ENCODE assay signal across 8 mouse cellular contexts in the genomic region with DNA sequence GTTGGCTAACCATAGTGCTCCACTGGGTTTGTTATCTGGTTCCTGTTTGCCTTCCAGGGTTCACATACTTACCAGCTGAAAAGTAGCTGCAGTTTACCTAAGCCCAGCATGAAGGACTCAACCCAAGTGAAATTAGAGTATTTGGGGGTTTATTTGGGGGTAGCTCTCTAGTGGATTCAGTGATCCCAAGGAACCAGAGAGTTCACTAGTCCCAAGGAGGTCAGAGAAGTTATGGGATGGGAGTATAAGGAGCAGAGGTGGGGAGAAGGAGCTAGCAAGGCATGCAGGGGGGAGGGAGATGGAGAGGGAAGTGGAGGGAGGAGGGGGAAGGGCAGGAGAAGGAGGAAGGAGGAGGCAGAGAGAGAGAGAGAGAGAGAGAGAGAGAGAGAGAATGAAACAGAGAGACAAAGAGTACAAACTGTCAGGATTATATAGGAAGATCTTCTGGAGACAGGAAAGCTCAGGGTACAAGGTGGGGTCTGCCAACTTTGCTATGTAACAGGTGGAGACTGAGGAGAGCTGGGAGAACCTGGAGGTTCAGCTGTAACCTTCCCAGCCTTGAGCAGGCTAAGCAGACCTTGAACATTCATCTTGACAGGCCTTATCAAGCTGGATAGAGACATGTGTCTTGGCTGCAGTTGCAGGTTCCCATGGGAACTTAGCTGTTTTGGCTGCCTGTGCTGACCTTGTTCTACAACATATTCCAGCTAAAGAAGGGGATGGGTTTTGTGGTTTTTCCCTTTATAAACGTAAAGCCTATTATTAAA. TPM values are rescaled to one million over a fixed set of nuclear protein-coding genes. Genes with fewer than 3 reads are reported as not detected.
A peak's percentile ranks its signal among the peaks of the same experiment; 100 is the strongest.
DNase-seq lines count a peak whose midpoint lies in the region; ATAC-seq and TF ChIP-seq lines count a peak whose summit lies in the region.

No protein-coding gene starts in this region.

- peaks cover 10% of the 10 kb centered on the region; the same call in 1 of the 2 replicates for H3K36me3 ChIP-seq in kidney, embryonic 15.5 days

- peak overlapping the region; percentile 93 for H3K27ac ChIP-seq in gastrocnemius, adult 2 months
- peak overlapping the region; percentile 95 for H3K27ac ChIP-seq in kidney, embryonic 15.5 days

- intact Hi-C loops in gastrocnemius, adult 2 months (cut with DNase I), result loop anchor here (2.0 to 10.0 kb wide), 2 partner anchors 33 to 191 kb away; a partner anchor contains a TSS

- H3K27me3 ChIP-seq in kidney, embryonic 15.5 days, result no peaks in the 10 kb centered on the region

- peak overlapping the region; percentile 50 for H3K9ac ChIP-seq in kidney, embryonic 15.5 days

- peak overlapping the region; percentile 71 for H3K4me2 ChIP-seq in kidney, embryonic 15.5 days

- ATAC-seq in kidney, embryonic 15.5 days (replicated peaks; ENCODE audit: low FRiP score), result no peak
- ATAC-seq in CD4-positive, CD25-positive, alpha-beta regulatory T cell, adult 4 months, result no peak

- no peak for TF ChIP-seq CTCF in gastrocnemius, adult 2 months (IDR thresholded peaks at IDR 0.05)

- H3K4me1 ChIP-seq in kidney, embryonic 15.5 days, result peaks cover 16% of the 10 kb centered on the region

- 24% methylated on average over 1 of the region's 1 CpGs for WGBS in kidney, embryonic 15.5 days

- peak overlapping the region; percentile 82 for H3K4me3 ChIP-seq in gastrocnemius, adult 2 months
- H3K4me3 ChIP-seq in kidney, embryonic 15.5 days (replicated peaks), result peak overlapping the region; percentile 60

- peak; percentile 29 for DNase-seq in gastrocnemius, adult 2 months
- DNase-seq in gastrocnemius, adult 8-10 months (ENCODE audit: low spot score in 2 of 2), result no peak
- DNase-seq in adrenal gland, adult 8-10 months, result peak; percentile 81
- DNase-seq in heart, adult 8-10 months (ENCODE audit: low spot score), result peak; percentile 66
- peak; percentile 20 for DNase-seq in lung, postnatal 25 days (ENCODE audit: low spot score)
- no peak for DNase-seq in frontal cortex, postnatal 14 days (ENCODE audit: low spot score in 2 of 2)

- H3K9me3 ChIP-seq in kidney, embryonic 15.5 days (replicated peaks), result peaks cover 9% of the 10 kb centered on the region

RNA-seq across cellular contexts. Expression of a gene that starts 1.1 kb away (rescaled TPM):
- 1 to 10 TPM; 4.2 to 6.3 TPM for total RNA-seq in gastrocnemius, adult 2 months (2021)
- total RNA-seq in gastrocnemius, adult 8-10 months (2022), result 1 to 10 TPM; 4.6 to 10.0 (median 8.4) TPM
- 10 to 100 TPM; 44.5 to 64.9 (median 50.7) TPM for total RNA-seq in adrenal gland, adult 8-10 months (2022)
- 1 to 10 TPM; 2.7 to 7.8 (median 3.7) TPM for total RNA-seq in heart, adult 8-10 months (2022)
- 23.5 and 27.0 TPM in 2 replicates for polyA plus RNA-seq in kidney, embryonic 15.5 days (2015; fragmentation: Nextera tagmentation; extraction: Ambion mirVana)
- 10 to 100 TPM; 43.8 to 46.1 TPM for polyA plus RNA-seq in CD4-positive, CD25-positive, alpha-beta regulatory T cell, adult 4 months (2017; shearing (Covaris generic))

RNA-seq across cellular contexts. Expression of a gene that starts 33.6 kb away (rescaled TPM):
- total RNA-seq in gastrocnemius, adult 2 months (2021), result 1 to 10 TPM; 7.4 to 9.1 TPM
- 10 to 100 TPM in 1 of 4 experiments, 1 to 10 TPM in 3; 6.7 to 10.5 (median 7.5) TPM for total RNA-seq in gastrocnemius, adult 8-10 months (2022)
- total RNA-seq in adrenal gland, adult 8-10 months (2022), result 10 to 100 TPM; 28.3 to 48.0 (median 36.4) TPM
- 10 to 100 TPM in 3 of 4 experiments, 1 to 10 TPM in 1; 7.3 to 10.4 (median 10.2) TPM for total RNA-seq in heart, adult 8-10 months (2022)
- 13.1 and 14.1 TPM in 2 replicates for polyA plus RNA-seq in kidney, embryonic 15.5 days (2015; fragmentation: Nextera tagmentation; extraction: Ambion mirVana)
- polyA plus RNA-seq in CD4-positive, CD25-positive, alpha-beta regulatory T cell, adult 4 months (2017; shearing (Covaris generic)), result 10 to 100 TPM in 1 of 2 experiments, 1 to 10 TPM in 1; 8.9 to 13.3 TPM

RNA-seq across cellular contexts. Expression of a gene that starts 33.6 kb away (rescaled TPM):
- 100 to 1,000 TPM; 203 to 277 TPM for total RNA-seq in gastrocnemius, adult 2 months (2021)
- 100 to 1,000 TPM; 186 to 243 (median 221) TPM for total RNA-seq in gastrocnemius, adult 8-10 months (2022)
- total RNA-seq in adrenal gland, adult 8-10 months (2022), result 10 to 100 TPM; 15.2 to 23.5 (median 20.8) TPM
- 10 to 100 TPM; 18.7 to 27.2 (median 24.4) TPM for total RNA-seq in heart, adult 8-10 months (2022)
- polyA plus RNA-seq in kidney, embryonic 15.5 days (2015; fragmentation: Nextera tagmentation; extraction: Ambion mirVana), result 19.5 TPM in 2 replicates
- 1 to 10 TPM; 6.9 to 7.8 TPM for polyA plus RNA-seq in CD4-positive, CD25-positive, alpha-beta regulatory T cell, adult 4 months (2017; shearing (Covaris generic))

Comparison
In these comparisons a context has a peak if more than half of its experiments do, and no peak if none do; other contexts are left out.
1. DNase-seq: peak in gastrocnemius, adult 2 months (single experiment), adrenal gland, adult 8-10 months (single experiment), heart, adult 8-10 months (single experiment) and lung, postnatal 25 days (single experiment); none in gastrocnemius, adult 8-10 months (0 of 2) and frontal cortex, postnatal 14 days (0 of 2).
2. RNA of a gene that starts 1.1 kb away (total RNA-seq): 44.5 to 64.9 TPM in adrenal gland, adult 8-10 months; 4.6 to 10.0 TPM in gastrocnemius, adult 8-10 months, 4.2 to 6.3 TPM in gastrocnemius, adult 2 months and 2.7 to 7.8 TPM in heart, adult 8-10 months; every median in the first group is over 4 times any median in the second.
3. RNA of a gene that starts 33.6 kb away (total RNA-seq): 203 to 277 TPM in gastrocnemius, adult 2 months and 186 to 243 TPM in gastrocnemius, adult 8-10 months; 18.7 to 27.2 TPM in heart, adult 8-10 months and 15.2 to 23.5 TPM in adrenal gland, adult 8-10 months; every median in the first group is over 4 times any median in the second.